Mouse (Mus musculus) olfactory bulb, adult 2 months (tissue): ENCODE data around the gene Osbpl7.

Experiments
- CTCF ChIP-seq: fragments of 200-500 bp; IDR thresholded peaks from 2 replicates; pipeline ENCODE4 v1.5.1; 2012; ENCODE audit warnings: low read depth, mild to moderate bottlenecking, low read length, moderate library complexity; ENCODE audit not compliant: insufficient read depth
- POLR2A ChIP-seq: fragments of 200-500 bp; IDR thresholded peaks from 2 replicates; pipeline ENCODE4 v1.6.1; 2012; ENCODE audit warnings: mild to moderate bottlenecking, low read depth, low read length, moderate library complexity; ENCODE audit not compliant: insufficient read depth

GRCm38 (mm10) chr11:97045861-97046260 is 4.6 kb upstream of the Osbpl7 start:
- TF ChIP-seq POLR2A (no peak), CTCF (no peak)
